Mouse (Mus musculus): ENCODE measurements around the gene Evl.
A peak's percentile ranks its signal among the peaks of the same experiment; 100 is the strongest.
"Not testable (repeated sequence)": the region's sequence is repeated elsewhere in the genome, so short reads cannot be mapped to it uniquely, and the experiment has no call there.

The Evl gene

DNA sequence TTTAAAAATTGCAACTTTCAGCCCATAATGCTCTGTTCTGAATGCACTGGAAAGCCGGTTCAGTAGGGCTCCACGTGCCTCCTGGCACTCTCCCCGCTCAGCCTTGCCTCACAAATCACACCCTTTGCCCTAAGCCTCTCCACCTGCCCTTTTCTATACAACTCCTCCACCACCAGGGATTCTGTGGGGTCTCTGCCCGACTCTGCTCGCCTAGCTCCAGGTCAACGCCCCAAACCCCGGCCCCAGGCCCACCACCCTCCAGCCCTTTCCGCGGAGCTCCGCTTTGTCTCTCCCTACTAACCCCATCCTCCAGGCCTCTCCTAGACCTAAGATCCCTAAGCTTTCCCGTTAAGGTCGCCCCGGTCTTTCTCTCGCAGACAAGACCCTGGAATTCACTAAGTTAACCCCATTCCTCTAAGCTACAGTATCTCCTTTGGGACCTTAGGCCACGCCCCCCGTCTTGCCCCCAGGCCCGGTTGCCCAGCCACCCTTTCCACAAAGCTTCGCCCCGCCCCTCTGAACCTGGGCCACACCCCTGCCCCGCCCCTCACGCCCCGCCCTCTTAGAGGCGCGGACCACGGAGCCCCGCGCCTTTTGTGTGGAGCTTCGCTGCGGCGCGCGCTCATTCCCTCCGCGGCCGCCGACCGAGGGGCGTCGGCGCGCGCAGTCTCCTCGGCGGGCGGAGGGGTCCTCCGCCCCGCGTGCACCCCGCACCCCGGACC is at the start of gene Evl:
Evl (plus strand) TSS at position 601 of the 722 bp plus-strand sequence.
- DNase-seq = peak; percentile 95 to 97

DNA sequence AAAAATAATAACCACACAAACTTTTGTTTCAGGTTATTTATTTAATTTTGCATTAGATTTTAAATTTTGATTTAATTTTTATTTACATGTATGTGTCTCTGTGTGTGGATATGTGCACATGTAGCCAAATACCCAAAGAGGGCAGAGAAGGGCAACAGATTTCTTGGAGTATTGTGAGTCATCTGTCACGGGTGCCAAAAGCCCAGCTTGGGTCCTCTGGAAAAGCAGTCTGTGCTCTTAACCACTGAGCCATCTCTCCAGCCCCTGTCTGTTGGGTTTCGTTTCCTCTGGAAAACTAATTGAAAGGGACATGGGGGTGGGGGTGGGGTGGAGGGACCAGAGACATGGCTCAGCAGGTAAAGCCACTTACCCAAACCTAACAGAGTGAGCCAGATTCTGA is 48.7 kb upstream of the Evl start:
- peak; percentile 53 to 63 for DNase-seq

DNA sequence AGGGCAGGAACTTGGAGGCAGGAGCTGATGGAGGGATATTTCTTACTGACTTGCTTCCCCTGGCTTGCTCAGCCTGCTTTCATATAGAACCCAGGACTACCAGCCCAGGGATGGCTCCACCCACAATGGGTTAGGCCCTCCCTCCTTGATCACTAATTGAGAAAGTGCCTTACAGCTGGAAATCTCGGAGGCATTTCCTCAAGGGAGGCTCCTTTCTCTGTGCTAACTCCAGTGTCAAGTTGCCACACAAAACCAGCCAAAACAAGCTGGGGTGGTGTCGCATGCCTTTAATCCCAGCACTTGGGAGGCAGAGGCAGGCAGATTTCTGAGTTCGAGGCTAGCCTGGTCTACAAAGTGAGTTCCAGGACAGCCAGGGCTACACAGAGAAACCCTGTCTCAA is 47.5 kb upstream of the Evl start:
- DNase-seq = not testable (repeated sequence)

DNA sequence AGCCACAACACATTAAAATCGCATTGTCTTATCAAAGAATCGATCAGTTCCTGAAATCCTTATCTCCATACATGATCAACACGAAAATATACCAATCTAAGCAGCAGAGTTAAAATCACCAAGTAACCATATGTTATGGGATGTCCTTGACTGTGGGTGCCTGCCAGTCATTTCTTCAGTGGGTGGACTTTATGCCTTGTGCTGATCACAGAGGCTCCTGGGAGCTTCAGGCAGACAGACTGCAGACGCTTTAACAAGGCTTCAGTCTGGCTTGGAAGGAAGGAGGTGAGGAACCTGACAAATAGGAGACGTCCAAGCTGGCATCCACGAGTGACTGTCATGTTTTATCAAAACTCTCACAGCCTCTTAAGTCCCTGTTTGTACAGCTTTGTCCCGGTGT is 43.9 kb upstream of the Evl start:
- DNase-seq = no peak

DNA sequence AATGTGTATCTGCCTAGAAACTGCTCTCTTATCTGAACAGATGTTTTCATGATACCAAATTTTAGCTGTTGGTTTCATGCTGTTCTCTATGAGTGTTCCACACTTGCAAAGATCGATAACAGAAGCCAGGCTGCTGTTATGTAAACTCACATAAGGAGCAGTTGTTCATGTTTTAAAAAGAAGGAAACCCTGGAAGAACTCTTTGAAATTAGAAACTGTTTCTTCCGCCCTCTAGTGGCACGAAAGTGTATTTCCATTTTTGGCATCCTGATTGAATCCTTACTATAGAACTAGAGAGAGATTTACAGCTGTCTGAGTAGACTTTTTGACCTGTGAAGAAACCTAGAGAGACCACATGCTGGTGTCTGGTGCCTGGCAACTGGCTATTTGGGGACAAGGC is 43.5 kb upstream of the Evl start:
- peak; percentile 49 to 63 for DNase-seq

DNA sequence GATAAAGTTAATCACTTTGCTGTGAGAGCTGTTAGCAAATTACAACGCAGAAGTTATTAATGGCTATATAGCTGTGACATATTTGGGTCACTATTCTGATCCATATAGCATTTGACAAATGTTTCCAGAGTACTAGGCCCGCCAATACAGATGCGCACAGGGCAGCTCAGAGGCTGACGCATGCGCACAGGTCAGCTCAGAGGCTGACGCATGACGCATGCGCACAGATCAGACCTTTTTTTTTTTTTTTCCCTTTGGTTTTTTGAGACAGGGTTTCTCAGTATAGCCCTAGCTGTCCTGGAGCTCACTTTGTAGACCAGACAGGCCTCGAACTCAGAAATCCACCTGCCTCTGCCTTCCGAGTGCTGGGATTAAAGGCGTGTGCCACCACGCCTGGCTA is 39.1 kb upstream of the Evl start:
- no peak for DNase-seq

DNA sequence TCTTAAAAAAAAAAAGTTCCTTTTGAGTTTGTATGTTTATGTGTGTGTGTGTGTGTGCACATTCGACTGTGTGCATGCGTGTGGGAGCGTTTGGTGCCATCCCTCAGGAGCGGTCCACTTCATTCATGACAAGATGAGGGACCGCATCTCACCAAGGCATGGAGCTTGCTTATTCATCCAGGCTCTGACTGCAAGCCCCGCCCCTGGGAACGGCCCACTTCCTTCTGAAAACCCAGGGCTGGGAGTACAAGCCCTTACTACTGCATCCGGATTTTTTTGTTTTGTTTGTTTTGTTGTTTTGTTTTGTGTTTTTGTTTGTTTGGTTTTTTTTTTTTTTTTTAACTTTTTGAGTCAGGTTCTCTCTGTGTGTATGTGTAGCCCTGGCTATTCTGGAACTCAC is 35.1 kb upstream of the Evl start:
- DNase-seq = no peak

DNA sequence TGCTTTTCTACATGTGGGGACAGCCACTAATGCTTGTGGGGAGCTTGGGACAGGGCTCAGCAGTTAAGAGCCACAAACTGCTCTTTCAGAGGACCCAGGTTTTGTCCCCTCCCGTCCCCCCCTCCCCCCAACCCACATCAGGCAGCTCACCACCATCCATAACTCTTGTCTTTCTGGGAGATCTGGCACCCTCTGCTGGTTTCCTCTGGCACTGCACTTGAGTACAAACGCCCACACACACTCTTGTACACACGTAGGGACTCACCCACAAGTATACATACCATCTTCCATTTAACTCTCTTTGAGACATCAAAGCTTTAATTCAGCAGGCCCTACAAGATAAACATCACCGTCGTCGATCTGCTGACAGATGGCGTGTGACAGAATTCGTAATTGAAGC is 25.3 kb upstream of the Evl start:
- DNase-seq = peak; percentile 70 to 81

DNA sequence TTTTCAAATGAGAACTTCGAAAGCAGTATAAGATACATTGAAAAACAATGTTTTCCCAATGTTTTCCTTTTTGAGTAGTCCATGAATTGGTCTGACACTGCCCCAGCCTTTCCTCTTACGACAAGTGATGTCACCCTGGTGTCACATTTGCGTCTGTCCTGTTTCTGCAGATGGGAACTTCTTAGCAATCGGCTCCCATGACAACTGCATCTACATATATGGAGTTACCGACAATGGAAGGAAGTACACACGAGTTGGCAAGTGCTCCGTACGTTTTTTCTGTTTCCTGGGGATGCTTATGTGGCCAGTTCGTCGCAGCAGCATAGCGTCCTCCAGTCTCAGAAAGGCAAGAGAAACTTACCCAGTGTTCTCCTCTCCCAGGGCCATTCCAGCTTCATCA is 20.0 kb upstream of the Evl start:
- DNase-seq = no peak

DNA sequence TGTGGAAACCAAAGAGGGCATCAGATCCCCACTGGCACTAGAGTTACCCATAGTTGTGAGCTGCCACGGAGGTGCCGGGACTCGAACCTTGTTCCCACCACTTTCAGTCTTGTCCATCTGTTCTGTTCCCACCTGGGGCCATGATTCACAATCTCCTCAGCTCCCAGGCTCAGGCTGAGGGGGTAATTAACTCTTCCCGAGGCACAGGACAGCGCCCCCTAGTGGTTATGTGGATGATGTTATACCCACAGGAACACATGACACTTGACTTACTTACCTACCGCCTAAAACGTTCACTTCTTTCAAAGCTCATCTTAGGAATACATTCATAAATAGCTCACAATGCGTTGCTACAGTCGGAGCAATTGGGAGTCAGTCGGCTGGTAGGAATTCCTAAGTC is 18.1 kb upstream of the Evl start:
- DNase-seq = peak in 1 of 2 experiments; percentile 66

DNA sequence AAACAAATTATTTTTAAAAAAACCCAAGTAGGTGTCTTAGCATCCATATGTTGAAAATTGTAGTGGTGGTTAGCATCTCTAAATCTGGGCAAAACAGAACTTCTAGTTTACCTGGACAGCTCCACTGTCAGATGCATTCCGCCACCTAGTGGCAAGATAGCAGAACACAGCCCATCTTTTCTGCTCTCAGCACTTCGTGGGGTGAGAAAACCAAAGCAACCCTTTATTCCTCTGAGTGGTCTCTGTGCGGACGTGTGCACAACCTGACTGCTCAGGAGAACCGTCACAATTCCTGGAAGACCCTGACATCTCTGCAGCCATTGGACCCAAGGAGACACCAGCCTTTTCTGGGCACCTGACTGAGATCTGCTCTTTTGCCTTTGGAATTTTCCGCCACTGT is 13.4 kb upstream of the Evl start:
- peak; percentile 77 to 78 for DNase-seq

DNA sequence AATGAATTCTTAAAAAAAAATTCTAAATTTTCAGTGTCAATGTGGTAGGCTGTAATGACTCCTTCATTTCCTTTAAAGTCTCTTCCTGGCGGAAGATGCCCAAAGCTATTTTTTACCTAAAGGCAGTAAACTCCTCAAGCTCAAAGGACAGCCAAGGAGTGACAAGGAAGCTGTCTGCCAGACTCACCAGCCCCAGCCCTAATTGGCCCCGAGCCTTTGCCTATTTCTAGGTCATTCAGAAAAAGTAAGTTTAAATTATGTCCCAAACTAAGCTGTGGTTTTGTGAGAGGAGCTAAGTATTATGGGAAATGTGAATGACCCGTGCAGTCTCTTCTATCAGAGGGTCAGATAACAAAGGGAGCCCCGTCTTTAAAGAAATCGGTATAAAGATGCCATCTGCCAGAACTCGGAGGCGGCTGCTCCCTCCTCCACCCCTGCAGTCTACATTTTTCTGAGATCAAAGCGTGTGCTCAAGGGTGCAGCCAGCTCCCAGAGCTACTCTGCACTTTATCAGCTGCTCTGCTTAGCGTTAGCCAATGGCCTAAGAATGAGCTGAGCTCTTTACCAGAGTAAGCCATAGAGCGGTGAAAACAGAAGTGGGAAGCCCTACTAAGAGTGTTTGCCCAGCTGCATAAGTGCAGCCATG is 7.9 kb upstream of the Evl start:
- peak; percentile 50 to 52 for DNase-seq

DNA sequence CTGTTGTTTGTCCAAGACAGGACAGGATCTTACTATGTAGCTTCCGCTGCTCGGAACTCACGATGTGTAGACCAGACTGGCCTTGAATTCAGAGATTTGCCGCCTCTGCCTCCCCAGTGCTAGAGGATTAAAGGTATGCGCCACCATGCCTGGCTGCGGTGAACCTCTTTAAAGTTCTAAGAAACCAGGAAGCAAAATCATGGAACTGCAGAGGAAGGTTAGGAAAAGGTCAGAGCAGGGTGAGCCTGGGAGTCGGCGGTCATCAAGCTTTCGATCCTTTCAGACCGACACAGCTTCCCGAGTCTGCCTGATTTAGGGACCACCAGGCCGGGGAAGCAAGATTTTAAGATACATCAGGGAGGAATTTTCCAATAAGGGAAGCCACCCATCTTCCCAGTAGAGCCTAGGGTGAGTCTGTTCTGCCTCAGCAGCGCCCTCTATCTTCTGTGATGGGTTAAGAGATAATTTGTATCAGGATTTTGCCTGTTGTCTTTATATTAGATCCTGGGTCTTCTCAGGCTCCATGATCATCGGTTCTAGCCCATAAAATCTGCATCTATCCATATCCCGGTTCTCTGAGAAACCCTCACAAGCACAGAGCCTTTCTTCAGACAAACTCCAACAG is 7.2 kb upstream of the Evl start:
- DNase-seq = no peak

DNA sequence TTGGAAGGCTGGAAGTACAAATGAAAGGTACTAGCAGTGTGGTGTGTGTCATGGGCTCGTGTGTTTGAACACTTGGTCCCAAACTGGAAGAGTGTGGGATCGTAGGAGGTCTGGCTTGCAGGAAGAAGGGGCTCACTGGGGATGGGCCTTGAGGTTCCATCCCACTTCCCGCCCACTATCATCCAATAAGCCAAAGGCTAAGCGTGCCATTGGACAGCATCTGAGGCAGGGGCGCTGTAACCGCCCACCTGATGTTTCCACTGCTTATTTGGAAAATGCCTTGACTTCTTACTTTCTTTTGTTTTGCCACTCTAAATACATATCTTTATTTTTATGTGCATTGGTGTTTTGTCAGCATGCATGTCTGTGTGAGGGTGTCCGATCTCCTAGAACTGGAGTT is 2.8 kb upstream of the Evl start:
- no peak for DNase-seq

DNA sequence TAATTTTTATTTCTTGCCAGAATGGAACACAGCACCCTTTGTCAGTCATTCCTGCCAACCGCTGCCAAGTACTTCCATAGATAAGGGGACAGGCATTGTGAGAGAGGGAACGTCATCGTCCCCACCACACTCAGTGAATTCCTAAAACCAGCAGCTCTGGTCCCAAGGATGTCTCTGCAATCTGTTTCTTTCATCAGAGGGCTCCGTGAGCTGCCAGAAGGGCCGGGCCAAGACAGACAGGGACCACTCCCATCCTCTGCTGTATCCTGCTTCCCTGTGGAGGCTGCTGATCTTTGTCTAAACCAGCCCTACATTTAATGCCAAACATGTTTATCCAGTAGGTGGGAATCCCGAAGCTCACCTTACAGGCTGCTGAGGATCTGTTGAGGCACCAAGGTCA is 1.4 kb upstream of the Evl start:
- no peak for DNase-seq

DNA sequence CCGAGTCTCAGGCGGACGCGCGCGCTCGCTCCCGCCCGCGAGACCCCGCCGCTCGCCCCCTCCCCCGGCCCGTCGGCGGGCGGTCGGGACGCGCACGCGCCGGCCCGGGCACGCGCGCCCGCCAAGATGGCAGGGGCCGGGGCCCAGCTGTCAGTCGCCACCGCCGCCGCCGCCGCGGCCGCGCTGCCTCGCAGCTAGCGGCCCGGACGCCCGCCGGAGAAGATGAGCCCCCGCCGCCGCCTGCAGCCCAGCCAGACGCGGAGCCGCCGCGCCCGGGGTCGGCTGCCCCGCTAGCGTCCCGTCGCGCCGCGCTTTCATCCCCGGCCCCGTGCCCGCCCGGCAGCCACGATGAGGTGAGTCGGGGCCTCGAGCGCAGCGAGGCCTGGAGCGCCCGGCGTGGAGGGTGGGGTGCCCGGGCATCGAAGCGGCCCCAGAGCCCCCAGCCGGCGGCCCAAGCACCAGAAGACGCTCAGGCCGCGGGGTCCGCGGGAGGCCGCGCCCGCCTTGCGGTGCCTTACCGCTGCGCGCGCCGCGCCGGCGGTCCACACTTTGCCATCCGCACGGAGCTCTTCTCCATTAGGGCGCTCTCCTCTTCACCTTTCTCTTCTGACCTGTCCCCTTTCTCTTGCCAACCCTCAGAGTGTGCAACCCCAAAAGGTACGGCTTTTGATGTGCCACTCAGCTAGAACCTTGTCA is 489 bp downstream of the Evl start:
- no peak for DNase-seq

DNA sequence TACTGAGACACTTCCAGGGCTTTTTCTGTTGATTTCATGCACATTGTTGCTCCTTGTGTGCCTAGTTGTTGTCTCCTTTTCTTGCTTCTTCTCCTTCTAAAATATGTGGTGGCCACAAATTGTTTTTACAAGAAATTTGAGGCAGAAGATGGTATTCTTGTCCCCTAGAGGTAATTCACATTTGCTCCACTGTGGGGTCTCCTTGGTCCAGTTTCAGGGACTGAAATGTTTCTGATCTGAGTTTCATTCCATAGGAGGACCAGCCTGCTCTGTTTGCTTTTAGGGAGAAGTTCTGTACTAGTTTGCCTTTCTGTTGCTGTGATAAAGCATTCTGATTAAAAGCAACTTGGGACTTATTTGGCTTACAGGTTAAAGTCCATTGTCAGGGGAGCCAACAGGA is 3.7 kb downstream of the Evl start:
- no peak for DNase-seq

DNA sequence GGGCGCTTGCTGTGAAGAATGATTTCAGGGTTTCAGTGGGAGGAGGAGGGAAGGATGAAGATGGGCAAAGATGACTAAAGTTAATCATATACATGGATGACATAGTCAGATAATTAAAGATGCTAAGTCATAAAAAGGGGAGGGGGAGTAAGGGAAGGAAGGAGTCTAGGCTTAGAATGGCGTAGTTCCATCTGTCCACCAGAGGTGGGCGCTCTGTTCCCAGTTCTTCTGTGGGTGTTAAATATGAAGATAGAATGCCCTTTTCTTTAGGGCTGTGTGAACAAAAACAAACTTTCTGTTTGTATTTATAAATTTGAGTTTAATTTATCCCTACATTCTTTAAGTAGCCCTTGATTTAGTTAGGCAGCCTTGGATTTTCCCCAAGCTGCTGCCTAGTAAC is 8.7 kb downstream of the Evl start:
- DNase-seq = peak in 1 of 2 experiments; percentile 64

DNA sequence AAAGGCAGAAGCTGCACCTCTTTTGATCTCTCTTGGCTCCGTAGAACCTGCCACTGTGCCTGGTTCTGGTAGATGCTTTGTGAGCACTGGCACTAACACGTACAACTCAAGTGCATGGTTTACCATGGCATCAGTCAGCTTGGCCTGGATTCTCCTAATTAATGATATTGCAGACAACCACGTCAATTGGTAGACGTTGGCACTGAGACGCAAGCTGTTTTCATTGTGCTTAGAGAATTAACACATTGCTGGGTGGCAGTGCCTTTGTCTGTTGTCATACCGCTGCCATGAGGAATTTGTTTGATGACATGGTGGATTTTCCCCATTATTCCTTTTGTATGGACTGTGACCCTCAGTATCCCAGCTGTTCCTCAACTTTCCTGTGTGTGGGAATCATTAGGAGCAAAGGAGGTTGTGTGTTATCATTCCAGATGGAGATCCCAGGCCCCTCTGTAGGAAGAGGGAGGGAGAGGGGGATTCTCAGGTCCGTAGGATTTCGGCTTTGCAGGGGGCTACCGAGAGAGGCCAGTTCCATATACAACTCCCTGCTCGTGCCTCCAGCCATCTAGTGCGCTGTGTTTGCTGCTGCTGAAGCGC is 10.5 kb downstream of the Evl start:
- DNase-seq = no peak

DNA sequence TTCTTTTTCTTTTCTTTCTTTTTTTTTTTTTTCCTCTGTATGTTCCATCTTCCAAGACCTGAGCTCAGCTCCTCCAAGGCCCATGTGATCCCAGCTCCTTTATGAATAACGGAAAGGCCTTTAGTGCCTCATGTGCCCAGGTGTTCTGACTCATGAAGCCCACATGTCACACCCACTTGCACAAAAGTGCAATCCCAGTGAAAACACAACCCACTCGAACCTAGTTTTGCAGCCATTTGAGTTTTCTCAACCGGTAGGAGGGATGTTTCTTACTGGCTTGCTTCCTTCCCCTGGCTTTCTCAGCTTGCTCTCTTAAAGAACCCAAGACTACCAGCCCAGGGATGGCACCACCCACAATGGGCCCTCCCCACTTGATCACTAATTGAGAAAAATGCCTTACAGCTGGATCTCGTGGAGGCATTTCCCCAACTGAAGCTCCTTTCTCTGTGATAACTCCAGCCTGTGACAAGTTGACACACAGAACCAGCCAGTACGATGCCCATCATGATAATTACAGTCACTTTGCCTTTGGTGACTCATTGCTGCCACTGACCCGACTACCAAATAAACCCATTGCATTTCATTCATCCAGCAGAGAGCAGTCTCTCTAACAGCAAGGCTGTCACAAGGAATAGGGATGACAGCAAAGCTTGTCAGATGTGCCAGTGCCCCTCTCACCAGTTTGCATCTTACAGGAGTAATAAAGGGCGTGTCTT is 24.8 kb downstream of the Evl start:
- no peak for DNase-seq

DNA sequence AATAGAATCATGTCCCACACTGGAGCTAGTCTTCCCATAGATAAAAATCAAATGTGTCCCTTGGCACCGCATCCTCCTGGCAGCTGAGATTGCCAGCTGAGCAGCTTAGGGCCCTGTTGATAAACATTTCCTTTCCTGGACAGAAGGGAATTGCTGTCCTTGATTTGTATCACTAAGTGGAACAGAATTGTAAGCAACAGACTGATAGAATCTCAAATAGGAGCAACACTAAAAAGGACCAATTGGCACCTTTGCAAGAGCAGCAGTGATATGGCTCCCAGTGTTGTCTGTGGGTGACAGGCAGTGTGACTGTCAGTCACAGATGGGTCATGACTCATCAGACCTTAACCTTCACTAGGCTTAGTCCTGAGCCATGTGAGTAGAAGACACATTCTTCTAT is 29.3 kb downstream of the Evl start:
- peak; percentile 36 to 60 for DNase-seq

DNA sequence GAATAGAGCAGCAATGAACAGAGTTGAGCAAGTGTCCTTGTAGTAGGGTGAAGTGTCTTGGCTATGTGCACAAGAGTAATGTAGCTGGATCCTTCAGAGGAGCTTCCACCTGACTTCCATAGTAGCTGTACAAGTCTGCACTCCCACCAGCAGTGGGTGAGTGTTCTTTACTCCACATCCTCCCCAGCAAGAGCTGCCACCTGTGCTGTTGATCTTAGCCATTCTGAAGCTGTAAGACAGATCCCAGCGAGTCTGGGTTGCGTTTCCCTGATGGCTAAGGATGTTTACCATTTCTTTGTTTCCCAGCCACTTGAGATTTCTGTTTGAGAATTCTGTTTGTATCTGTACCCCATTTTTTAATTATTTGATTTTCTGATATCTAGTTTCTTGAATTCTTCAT is 35.6 kb downstream of the Evl start:
- no peak for DNase-seq

DNA sequence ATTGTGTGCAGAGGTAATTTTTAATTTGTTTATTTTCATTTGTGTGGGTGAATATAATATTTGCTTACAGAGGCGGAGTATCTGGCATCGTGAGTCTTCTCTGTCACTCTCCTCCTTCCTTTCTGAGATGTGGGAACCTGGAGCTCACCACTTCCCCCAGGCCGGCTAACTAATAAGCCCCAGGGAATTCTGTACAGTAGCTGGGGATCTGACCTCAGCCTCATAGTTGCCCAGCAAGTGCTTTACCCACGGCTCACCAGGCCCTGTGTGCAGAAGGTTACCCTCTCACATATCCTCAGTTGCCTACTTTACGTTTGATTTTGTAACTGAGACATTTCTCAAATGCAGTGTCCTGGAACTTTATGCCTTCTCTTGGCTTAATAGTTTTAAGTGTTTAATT is 37.1 kb downstream of the Evl start:
- DNase-seq = no peak

Measured in cerebellum, postnatal 14 days (tissue).